Mouse (Mus musculus): ENCODE measurements at regions not wholly inside any gene's neighbourhood (a gene's known extent, or its start where the extent isn't known, plus 50 kb on each side); places are given as distances from the start of the nearest gene placed in this dataset.

DNA sequence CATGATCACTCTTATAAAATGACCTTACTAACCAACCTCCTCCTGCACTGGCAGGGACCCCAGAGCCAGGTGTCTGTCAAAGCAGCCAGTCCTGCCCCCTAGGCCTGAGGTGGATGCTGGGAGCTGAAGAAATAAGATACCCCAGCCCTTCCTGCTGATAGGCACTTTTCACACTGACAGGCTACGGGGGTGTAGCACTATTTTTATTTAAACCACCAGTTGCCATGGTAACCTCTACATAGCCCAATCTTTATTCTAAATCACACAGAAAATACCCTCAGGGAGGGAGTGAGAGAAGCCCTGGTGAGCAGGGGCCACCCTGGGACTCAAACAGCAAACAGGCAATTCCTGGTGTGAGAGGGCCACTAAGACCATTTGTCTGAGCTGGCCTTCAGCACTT is 51.4 kb upstream of the Topaz1 start:
- no peak for ATAC-seq (ENCODE audit: insufficient number of reproducible peaks, low FRiP score, low TSS enrichment)

All from cerebellum, adult (tissue).